Mouse (Mus musculus) heart, postnatal 0 days (tissue): ENCODE data around the gene Pank1.

Source experiments
- CTCF ChIP-seq: IDR thresholded peaks from 2 replicates; pipeline ENCODE4 v1.5.1; 2016; ENCODE audit warnings: antibody characterized with exemption, control low read depth, low read depth
- EP300 ChIP-seq: IDR thresholded peaks from 2 replicates; pipeline ENCODE4 v1.6.1; 2016; ENCODE audit warnings: antibody characterized with exemption, low read depth

DNA sequence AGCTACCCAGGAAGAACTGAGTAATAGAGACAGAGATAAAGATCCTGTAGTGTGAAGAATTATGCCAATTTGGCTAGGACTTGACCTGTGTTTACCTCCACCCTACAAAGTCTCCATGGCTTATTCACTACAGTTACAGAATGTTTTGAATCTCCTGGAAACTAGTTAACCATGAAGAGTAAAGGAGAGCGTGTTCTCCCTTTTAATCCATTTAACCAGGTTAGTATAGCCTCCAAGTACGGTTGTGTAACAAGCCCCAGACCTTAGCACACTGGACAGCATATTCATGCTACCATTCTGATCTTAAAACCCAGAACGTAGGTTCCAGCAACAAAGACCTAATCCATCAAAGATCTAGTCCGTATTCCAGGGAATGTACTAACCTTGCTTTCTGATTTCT is 75.9 kb downstream of the Pank1 start:
- TF ChIP-seq CTCF (no peak), EP300 (no peak)
